Mouse (Mus musculus) neutrophil, adult 65 days (primary cell): ENCODE measurements around the gene Pelp1. TPM values are rescaled to one million over a fixed set of nuclear protein-coding genes. Genes with fewer than 3 reads are reported as not detected.

Experiments used
- total RNA-seq: library from RNA; stranded (reverse); gene quantifications from 2 replicates; pipeline ENCODE4 v1.2.4, GENCODE M21; 2023

Pelp1 gene
- 12.0 and 22.1 TPM in 2 replicates for total RNA-seq

GRCm38 (mm10) chr11:70409594-70410296 is at the start of gene Pelp1:
Pelp1 (minus strand) TSS chr11:70410031.

GRCm38 (mm10) chr11:70458688-70459600 is 49.1 kb upstream of the Pelp1 start, which contains the start of gene Zmynd15:
Zmynd15 (plus strand) TSS chr11:70459433.

GRCm38 (mm10) chr11:70451797-70452498 is 42.1 kb upstream of the Pelp1 start, which contains the start of gene Med11:
Med11 (plus strand) TSS chr11:70451919.

GRCm38 (mm10) chr11:70432048-70432894 is 22.4 kb upstream of the Pelp1 start, which contains the start of gene Arrb2:
Arrb2 (plus strand) TSS chr11:70432635.

GRCm38 (mm10) chr11:70351868-70352267 is 58.0 kb downstream of the Pelp1 start, which contains the start of gene Alox15:
Alox15 (minus strand) TSS chr11:70352031.

Other genes starting within 250 kb of the Pelp1 start
- gene Slc16a11, start 197.3 kb downstream of the Pelp1 start, total RNA-seq: not detected in 2 replicates
- gene Slc16a13, start 189.0 kb downstream of the Pelp1 start, total RNA-seq: 0.95 and 2.2 TPM in 2 replicates
- not detected in 2 replicates for gene Bcl6b, start 180.2 kb downstream of the Pelp1 start, total RNA-seq
- 33.5 and 36.5 TPM in 2 replicates for gene 0610010K14Rik, start 172.1 kb downstream of the Pelp1 start, total RNA-seq
- gene Gm21988, start 170.2 kb downstream of the Pelp1 start, total RNA-seq: 3.0 and 5.2 TPM in 2 replicates
- gene Rnasek, start 170.2 kb downstream of the Pelp1 start, total RNA-seq: 101 and 117 TPM in 2 replicates
- 0.51 TPM in 1 of 2 replicates, not detected in the other for gene Alox12, start 154.7 kb downstream of the Pelp1 start, total RNA-seq
- not detected in 2 replicates for gene Alox12e, start 87.4 kb downstream of the Pelp1 start, total RNA-seq
- gene Alox15, start 58.0 kb downstream of the Pelp1 start, total RNA-seq: 1.2 and 3.1 TPM in 2 replicates
- 950 and 1,080 TPM in 2 replicates for gene Arrb2, start 22.6 kb upstream of the Pelp1 start, total RNA-seq
- 24.7 and 31.8 TPM in 2 replicates for gene Med11, start 41.9 kb upstream of the Pelp1 start, total RNA-seq
- 0.61 and 0.66 TPM in 2 replicates for gene Zmynd15, start 49.4 kb upstream of the Pelp1 start, total RNA-seq
- 2.9 and 7.3 TPM in 2 replicates for gene Cxcl16, start 50.0 kb upstream of the Pelp1 start, total RNA-seq
- gene Tm4sf5, start 95.2 kb upstream of the Pelp1 start, total RNA-seq: not detected in 2 replicates
- gene Vmo1, start 104.6 kb upstream of the Pelp1 start, total RNA-seq: not detected in 2 replicates
- gene Gltpd2, start 109.2 kb upstream of the Pelp1 start, total RNA-seq: not detected in 2 replicates
- gene Psmb6, start 115.3 kb upstream of the Pelp1 start, total RNA-seq: 85.9 and 94.4 TPM in 2 replicates
- gene Gm40193, start 122.9 kb upstream of the Pelp1 start, total RNA-seq: not detected in 2 replicates
- 2.0 and 3.3 TPM in 2 replicates for gene Pld2, start 130.0 kb upstream of the Pelp1 start, total RNA-seq
- 14.2 and 21.9 TPM in 2 replicates for gene Mink1, start 152.8 kb upstream of the Pelp1 start, total RNA-seq
- not detected in 2 replicates for gene 4930544D05Rik, start 205.8 kb upstream of the Pelp1 start, total RNA-seq
- 1.0 TPM in 1 of 2 replicates, not detected in the other for gene Chrne, start 209.2 kb upstream of the Pelp1 start, total RNA-seq
- 0.18 and 0.73 TPM in 2 replicates for gene Gp1ba, start 229.1 kb upstream of the Pelp1 start, total RNA-seq
- gene Rnf167, start 237.2 kb upstream of the Pelp1 start, total RNA-seq: 139 and 152 TPM in 2 replicates
- gene Slc25a11, start 237.4 kb upstream of the Pelp1 start, total RNA-seq: 80.8 and 90.9 TPM in 2 replicates
- 1,990 and 2,032 TPM in 2 replicates for gene Pfn1, start 244.6 kb upstream of the Pelp1 start, total RNA-seq
- gene Eno3, start 247.2 kb upstream of the Pelp1 start, total RNA-seq: 4.2 and 6.6 TPM in 2 replicates